Mouse (Mus musculus) heart, postnatal 14 days (tissue): ENCODE measurements at regions not wholly inside any gene's neighbourhood (a gene's known extent, or its start where the extent isn't known, plus 50 kb on each side); places are given as distances from the start of the nearest gene placed in this dataset.

ENCODE experiments used
- DNase-seq, 2 experiments: peaks; one replicate each; pipeline ENCODE4 v3.0.0; 2021 to 2022
- intact Hi-C: fragments of 180-260 bp; cut with DNase I; formaldehyde crosslinking; loops from one replicate; pipeline ENCODE4 v1.15.1; 2025

DNA sequence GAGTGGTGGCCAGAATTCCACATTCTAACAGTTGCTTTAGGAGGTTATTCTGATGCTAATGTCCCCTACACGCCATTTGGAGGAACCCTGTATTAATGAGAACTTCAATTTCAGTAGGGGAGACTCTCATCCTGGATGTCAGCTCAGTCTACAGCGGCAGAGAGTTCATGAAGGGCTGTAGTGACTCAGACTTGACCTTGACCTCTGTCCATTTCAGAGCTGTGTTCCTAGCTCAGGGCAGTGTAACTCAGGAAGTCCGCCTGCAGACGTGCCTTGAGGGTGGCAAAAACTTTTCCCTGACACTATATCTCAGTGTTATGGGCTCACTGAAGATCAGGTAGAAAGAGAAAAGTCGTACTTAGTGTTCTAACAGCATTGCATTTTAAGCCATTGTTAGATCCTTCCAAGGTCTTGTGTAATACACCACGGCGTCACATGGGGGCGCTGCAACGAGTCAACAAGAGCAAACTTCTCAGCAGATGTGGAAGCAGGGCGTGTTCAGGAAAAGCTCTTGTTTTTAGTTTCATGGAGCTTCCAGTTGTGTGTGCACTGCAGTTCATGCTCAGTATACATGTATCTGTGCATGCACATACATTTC, 297.5 kb downstream of the 1500009L16Rik start:
- peak; percentile 62 to 76 for DNase-seq
- intact Hi-C loops: loop anchor here (5.0 kb wide), 2 partner anchors 83 to 127 kb away; no protein-coding TSS in a partner anchor

GRCm38 (mm10) chr10:84021167-84022120, 298.8 kb downstream of the 1500009L16Rik start:
- intact Hi-C loops: loop anchor here (5.0 kb wide), 2 partner anchors 84 to 126 kb away; no protein-coding TSS in a partner anchor
- no peak for DNase-seq

GRCm38 (mm10) chr10:84024294-84024693, 301.6 kb downstream of the 1500009L16Rik start:
- intact Hi-C loops: loop anchor here (5.0 kb wide), 2 partner anchors 87 to 123 kb away; no protein-coding TSS in a partner anchor
- DNase-seq: no peak

DNA sequence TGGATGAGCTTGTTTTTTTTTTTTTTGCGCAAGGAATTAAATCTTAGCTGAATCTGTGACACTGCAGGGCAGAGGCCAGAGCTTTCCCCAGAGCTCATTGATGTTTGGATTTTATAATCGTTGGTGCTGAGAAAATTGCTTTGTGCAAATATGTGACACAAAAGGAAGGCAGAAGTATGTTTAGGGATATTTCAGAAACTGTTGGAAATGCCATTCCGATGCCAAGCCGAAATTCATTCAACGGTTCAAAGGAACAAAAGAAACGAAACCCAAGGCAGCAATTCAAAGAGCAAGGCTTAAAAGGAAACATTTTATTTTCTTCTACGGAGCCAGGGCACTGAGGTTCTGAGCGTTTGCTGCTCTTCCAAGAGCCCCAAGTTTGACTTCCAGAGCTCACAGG, 302.2 kb downstream of the 1500009L16Rik start:
- intact Hi-C loops: loop anchor here (5.0 kb wide), 2 partner anchors 88 to 122 kb away; no protein-coding TSS in a partner anchor
- DNase-seq: no peak

DNA sequence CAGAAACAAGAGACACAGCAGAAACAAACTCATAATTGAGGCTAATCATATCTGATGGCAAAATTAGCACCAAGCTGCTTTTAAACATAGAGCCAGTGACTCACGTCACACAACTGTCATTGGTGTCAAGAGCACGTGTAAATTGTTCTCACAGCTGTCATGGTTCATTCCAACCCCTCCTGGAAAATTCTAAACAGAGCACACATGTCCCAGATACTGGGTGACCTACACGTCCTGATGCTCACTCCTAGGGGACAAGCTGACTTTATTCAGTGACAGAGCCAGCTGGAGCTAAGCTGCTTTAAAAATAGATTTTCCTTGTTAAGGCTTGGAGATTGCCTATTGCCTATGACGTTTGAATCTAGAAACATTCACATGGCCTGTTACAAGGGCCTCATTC, 304.1 kb downstream of the 1500009L16Rik start:
- peak in 1 of 2 experiments; percentile 25 for DNase-seq
- intact Hi-C loops: loop anchor here (2.0 kb wide), 1 partner anchor 32 kb away; no protein-coding TSS in a partner anchor

DNA sequence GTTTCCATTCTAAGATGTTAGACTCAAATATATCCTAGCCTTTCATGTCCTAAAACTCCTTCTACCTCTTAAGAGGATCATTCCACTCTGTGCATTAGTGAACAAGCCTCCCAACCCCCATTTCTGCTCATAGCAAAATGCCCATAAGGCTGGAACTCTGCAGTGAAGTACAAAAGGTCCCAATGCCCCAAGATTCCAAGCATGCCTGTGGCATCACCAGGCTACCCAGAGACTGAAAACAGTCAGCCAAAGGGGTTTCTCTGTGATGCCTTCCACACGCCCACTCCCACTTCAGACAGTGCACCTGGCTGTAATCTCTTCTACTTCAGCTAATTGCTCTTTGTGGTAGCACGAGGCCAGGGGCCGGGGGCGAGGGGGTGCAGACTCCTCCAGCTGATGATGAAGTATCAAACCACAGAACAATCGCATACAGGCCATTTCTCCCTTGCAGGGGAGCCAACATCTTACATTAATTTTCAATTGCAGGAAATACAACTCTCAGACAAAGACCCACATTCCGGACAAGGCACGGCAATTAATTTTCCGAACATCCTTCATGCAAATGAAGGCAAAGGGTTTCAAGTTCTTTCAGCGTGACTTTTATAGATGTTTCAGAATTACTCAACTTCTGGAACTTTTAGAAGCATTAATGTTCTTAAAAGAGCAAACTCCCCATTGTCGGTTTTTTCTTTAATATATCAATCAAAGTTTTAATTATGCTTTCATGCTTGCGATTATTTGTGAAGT, 313.6 kb downstream of the 1500009L16Rik start:
- DNase-seq: no peak
- intact Hi-C loops: no loop called here

DNA sequence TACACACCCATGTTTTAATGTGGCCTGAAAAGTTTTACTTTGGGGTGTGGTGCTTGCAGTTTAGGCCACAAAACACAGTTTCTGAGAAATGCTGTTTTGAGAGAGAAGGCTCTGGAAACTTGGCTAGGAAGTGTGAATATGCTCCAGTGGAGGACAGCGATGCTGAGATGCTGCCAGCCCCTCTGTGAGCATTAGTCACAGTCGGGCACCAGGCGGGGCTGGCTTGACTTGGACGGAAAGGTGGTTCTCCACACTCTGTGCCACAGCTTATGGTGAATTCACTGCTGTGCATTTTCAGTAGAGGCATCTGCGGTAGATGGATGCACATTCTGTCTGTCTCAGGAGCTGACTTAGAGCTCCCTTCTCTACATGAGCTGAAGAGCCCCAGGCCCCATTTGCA, 326.0 kb downstream of the 1500009L16Rik start:
- no peak for DNase-seq
- intact Hi-C loops: no loop called here

DNA sequence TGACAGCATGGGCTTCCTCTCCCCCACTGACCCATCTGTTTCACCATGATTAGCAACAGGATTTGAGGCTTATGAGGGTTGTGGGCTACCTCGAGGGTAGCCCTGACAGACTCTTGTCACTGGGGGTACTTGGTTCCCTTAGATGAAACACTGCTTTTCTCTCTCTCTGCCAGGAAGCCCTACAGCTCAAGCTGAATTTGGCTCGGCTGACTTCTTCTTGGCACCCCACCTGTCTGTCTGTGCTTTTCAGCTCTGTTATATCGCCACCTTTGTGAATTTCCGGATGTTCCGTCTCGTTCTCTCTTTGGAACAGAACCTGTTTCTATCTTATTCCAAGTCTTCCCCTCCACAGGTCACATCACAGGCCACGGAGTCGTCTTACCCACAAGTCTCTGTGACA, 330.0 kb downstream of the 1500009L16Rik start:
- no peak for DNase-seq
- intact Hi-C loops: no loop called here

GRCm38 (mm10) chr10:84054551-84055336, 332.1 kb downstream of the 1500009L16Rik start:
- DNase-seq: no peak
- intact Hi-C loops: no loop called here

DNA sequence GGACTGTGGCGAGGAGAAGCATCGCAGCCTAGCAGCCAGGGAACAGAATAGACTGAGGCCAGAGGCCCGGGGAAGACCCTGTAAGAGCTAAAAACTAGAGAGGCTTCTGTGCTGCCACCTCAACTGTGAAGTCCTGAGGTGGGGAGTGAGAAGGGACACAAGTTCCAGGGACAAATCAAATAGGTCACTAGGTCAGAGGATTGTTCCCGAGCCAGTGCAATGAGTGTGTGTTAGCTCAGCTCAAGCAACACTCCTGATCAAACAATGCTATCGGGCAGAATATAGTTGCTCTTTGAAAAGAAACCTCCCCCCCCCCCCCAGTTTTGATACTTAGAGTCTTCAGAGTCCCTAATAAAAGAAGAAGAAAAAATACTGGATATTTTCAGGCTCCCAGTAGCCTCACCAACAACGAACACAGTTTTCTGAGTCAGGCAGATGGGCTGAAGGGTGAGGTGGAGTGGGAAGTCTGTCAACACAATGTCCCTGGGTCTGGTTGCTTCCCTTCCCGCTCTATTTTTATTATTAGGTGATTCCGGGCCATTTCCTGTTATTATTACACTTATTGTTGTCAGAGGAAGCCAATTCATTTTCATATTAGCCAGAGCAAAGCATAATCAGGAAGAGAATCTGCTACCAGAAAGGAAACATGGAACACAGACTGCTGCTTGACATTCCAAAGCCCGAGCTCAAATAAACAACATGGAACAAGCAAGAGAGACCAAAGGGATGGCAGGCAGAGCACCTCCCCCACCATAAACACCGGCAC, 332.9 kb downstream of the 1500009L16Rik start:
- intact Hi-C loops: no loop called here
- DNase-seq: no peak

DNA sequence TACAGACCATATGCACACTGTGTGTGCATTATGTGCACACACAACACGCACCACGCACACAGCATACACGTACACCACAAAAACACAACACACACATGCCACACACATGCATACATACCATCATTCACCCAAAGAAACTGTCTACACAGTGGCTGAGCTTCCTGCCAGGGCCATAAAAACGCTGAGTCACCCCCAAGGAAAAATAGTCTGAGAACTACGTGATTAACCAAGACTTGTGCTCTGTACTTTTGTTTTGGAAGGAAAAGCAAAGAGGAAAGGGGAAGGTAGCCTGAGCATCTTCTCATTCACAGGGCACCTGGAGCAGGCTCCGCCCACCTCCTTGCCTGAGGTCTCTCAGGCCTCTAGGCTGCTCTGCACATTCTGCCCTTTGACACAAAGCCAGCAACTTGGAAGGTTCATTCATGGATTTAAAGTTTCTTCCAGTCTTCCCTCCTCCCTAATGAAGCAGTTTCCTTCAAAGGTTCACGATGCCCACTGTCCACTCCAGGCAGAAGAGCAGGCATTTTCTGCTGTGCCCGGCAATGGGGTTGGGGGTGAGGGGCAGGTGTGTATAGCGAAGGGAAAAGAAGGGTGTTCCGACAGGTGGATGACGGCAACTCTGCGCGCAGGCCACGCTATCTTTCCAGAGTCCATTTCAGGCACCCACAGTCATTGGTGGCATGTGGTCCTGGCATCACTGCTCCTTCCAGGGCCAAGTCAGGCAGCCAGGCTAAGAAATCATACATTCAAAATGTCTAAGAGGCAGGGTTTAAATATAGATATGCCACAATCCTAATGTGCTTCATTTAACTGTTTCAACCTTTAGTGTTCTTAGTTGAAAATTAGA, 333.9 kb downstream of the 1500009L16Rik start:
- intact Hi-C loops: no loop called here
- DNase-seq: peak in 1 of 2 experiments; percentile 15

DNA sequence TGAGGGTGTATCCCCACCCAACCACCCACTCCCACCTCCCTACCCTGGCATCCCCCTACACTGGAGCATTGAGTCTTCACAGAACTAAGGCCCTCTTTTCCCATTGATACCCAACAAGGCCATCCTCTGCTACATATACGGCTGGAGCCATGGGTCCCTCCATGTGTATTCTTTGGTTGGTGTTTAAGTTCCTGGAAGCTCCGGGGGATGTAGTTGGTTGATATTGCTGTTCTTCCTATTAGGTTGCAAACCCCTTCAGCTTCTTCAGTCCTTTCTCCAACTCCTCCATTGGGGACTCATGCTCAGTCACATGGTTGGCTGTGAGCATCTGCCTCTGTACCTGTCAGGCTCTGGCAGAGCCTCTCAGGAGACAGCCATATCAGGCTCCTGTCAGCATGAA, 335.6 kb downstream of the 1500009L16Rik start:
- intact Hi-C loops: loop anchor here (2.0 kb wide), 1 partner anchor 32 kb away; no protein-coding TSS in a partner anchor

DNA sequence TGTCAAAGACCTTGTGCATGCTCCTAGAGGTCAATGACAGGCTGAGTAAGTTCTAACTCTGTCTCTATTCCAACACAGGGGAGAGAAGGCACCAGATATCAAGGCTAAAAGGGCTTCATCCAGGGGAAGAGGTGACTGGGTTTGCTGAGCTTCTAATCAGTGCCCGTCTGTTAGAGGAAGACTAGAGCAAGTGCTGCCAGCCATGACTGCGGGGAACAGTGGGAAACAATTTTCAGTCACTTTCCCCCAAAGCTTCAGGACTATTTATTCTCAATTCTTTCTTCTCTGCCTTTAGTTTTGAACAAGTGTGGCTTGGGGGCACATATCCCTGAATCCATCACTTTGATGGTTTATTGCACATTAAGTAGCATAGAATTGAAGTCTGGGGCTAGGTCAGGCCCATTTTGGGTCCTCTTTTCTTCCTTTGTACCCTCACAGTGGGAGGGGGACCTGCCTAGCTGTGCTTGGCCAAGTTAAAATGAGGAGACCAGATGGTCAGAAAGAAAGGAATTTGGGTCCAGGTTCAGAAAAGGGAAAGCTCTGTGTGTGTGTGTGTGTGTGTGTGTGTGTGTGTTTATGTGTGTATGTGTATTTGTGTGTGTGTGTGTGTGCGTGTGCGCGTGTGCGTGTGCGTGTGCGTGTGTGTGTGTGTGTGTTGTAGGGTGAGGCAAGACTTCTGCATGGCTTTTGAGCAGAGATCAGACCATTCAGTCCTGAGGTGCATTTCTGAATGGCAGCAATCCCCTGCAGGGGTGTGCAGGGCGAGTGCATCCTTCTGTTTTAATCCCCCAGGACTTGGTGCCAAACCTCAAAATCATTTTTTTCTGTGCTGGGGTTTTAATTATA, 337.2 kb downstream of the 1500009L16Rik start:
- intact Hi-C loops: loop anchor here (2.0 to 5.0 kb wide), 2 partner anchors 33 to 382 kb away; partner anchors contain the start of gene Nuak1

More for the DNA sequence above, 335.6 kb downstream of the 1500009L16Rik start:
- no peak for DNase-seq

DNA sequence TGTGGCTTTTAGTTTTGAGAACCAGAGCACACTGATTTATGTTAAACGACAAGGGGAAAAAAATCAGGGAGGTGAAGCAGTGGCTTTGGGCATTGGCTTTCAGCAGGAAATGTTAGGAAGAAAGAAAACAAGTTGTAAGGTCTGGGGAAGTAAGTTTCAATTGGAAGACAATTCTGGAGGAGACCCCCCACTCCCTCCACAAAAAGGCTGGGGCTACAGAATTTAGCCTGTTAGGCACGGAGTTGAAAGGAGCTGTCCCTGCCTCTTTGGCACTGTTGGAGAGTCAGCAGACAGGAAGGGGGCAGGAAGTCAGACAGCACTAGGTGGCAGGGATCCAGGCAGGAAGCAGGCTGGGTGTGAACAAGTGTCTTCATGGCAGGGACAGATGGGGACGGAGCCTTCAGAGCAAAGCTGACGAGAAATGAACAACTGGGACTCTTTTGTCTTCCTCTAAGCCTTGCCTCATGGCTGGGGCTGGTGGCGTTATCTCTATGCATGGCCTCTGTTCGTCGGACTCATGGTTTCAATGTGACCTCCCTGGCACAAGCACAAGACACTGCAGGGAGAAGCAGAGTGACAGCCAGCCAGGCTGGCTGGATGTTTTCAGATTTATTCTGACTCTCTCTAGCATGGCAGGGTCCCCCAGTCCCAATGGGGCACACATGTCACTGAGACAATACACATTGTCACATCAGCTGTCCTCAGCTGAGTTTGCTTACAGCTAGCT, 338.0 kb downstream of the 1500009L16Rik start:
- intact Hi-C loops: loop anchor here (5.0 kb wide), 1 partner anchor 382 kb away; the partner anchor contains the start of gene Nuak1
- DNase-seq: peak; percentile 85 to 89

More for the DNA sequence above, 337.2 kb downstream of the 1500009L16Rik start:
- no peak for DNase-seq

DNA sequence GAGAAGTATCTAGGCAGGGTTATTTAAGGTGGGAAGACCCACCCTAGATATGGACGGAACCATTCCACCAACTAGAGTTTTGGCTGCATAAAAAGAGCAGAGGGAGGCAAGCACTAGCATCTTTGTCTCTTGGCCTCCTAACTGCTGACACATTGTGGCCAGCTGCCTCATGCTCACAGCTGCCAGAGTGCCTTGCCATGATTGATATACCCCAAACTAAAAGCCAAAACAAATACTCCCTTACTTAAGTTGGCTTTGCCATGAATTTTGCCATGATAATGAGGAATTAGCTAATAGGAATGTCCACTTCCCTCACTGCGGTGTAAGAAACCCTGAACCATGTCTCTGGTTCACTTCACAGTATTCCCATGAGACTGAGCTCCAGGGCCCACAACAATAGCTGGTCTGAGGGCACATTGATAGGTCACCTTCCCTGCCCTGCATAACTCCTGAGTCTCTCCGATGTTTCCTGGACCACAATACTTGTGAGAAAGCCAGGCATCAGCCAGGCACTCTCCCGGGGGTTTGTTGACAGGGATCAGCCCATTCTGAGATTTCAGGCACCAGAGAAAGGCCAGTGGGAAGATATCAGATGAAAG, 344.5 kb downstream of the 1500009L16Rik start:
- peak; percentile 29 to 53 for DNase-seq
- intact Hi-C loops: loop anchor here (5.0 kb wide), 1 partner anchor 160 kb away; no protein-coding TSS in a partner anchor

DNA sequence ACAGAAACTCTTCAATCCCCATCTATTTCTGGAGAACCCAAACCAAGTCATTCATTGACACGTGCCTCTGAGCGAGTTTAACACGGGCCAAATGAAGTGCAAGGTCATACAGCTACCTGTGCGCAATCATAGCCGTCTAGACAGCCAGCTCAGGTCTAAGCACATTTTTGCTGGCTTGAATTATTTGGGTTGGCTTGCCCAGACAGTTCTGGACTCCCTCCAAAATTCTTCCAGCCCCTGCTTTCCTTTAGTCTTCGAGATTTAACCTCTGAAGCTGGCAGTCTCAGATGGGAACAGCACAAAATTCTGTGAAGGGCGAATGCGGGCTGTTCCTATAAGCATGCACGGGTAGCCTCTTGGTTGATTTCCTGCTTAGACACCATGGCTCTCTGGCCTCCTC, 347.1 kb downstream of the 1500009L16Rik start:
- DNase-seq: no peak
- intact Hi-C loops: loop anchor here (5.0 kb wide), 1 partner anchor 157 kb away; no protein-coding TSS in a partner anchor
